Mouse (Mus musculus): Measurements from ENCODE around the gene Frmd4a.

DNA sequence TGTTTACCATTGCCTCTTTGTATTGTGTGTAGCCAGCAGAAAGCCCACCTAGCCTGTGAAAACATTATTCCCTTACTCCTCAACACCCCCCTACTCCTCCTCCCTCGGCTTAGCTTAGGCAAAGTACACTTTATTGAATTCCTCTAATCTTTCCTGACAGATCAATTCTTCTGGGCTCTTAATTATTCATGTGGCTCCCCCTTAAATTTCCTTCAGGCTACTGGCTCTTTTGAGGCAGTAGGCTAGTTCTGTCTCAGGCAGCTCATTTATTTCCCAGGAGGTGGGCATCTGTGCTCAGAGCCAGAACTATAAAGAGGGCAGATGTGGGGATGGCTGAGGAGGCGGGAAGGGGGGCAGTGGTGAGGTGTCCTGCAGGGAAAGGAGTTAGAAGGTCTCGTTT is 24.5 kb downstream of the Frmd4a start:
- TF ChIP-seq CTCF (IDR thresholded peaks at IDR 0.05; ENCODE audit: extremely low read depth, insufficient read depth, insufficient read length, insufficient replicate concordance): no peak
- TF ChIP-seq POLR2A (IDR thresholded peaks at IDR 0.05; ENCODE audit: low read depth, low read length): no peak

All from spleen, adult 2 months (tissue).